Mouse (Mus musculus): ENCODE results near the gene Usp49.
A peak's percentile ranks its signal among the peaks of the same experiment; 100 is the strongest.
"Not testable (repeated sequence)": the region's sequence is repeated elsewhere in the genome, so short reads cannot be mapped to it uniquely, and the experiment has no call there.

Usp49 gene

GRCm38 (mm10) chr17:47630678-47631065 is at the start of gene Usp49:
Gene Usp49 (plus strand): TSS chr17:47630690.
- DNase-seq (ENCODE audit: low read depth, low spot score) = no peak

GRCm38 (mm10) chr17:47580962-47581361 is 49.5 kb upstream of the Usp49 start:
- DNase-seq (ENCODE audit: low read depth, low spot score) = no peak

- DNase-seq (ENCODE audit: low read depth, low spot score) = no peak
Observed at GRCm38 (mm10) chr17:47588517-47588916, 42.0 kb upstream of the Usp49 start.

- DNase-seq (ENCODE audit: low read depth, low spot score) = no peak
Observed at GRCm38 (mm10) chr17:47591073-47591472, 39.4 kb upstream of the Usp49 start.

- peak; percentile 64 for DNase-seq (ENCODE audit: low read depth, low spot score)
Observed at GRCm38 (mm10) chr17:47593215-47593853, 37.2 kb upstream of the Usp49 start.

- DNase-seq (ENCODE audit: low read depth, low spot score) = no peak
Observed at GRCm38 (mm10) chr17:47593854-47594182, 36.7 kb upstream of the Usp49 start.

GRCm38 (mm10) chr17:47594183-47594968 is 36.1 kb upstream of the Usp49 start:
- DNase-seq (ENCODE audit: low read depth, low spot score) = no peak

GRCm38 (mm10) chr17:47594969-47595247 is 35.6 kb upstream of the Usp49 start:
- DNase-seq (ENCODE audit: low read depth, low spot score) = no peak

- DNase-seq (ENCODE audit: low read depth, low spot score) = no peak
Observed at GRCm38 (mm10) chr17:47595248-47596161, 35.0 kb upstream of the Usp49 start.

GRCm38 (mm10) chr17:47596162-47596838 is 34.2 kb upstream of the Usp49 start:
- DNase-seq (ENCODE audit: low read depth, low spot score) = no peak

- DNase-seq (ENCODE audit: low read depth, low spot score) = no peak
Observed at GRCm38 (mm10) chr17:47596839-47597164, 33.7 kb upstream of the Usp49 start.

- no peak for DNase-seq (ENCODE audit: low read depth, low spot score)
Observed at GRCm38 (mm10) chr17:47597261-47597660, 33.2 kb upstream of the Usp49 start.

GRCm38 (mm10) chr17:47597838-47598579 is 32.5 kb upstream of the Usp49 start:
- no peak for DNase-seq (ENCODE audit: low read depth, low spot score)

- not testable (repeated sequence) for DNase-seq (ENCODE audit: low read depth, low spot score)
Observed at GRCm38 (mm10) chr17:47598580-47599304, 31.7 kb upstream of the Usp49 start.

GRCm38 (mm10) chr17:47599511-47600297 is 30.8 kb upstream of the Usp49 start:
- no peak for DNase-seq (ENCODE audit: low read depth, low spot score)

- no peak for DNase-seq (ENCODE audit: low read depth, low spot score)
Observed at GRCm38 (mm10) chr17:47600601-47601388, 29.7 kb upstream of the Usp49 start.

GRCm38 (mm10) chr17:47601389-47601755 is 29.1 kb upstream of the Usp49 start:
- no peak for DNase-seq (ENCODE audit: low read depth, low spot score)

- no peak for DNase-seq (ENCODE audit: low read depth, low spot score)
Observed at GRCm38 (mm10) chr17:47602289-47602688, 28.2 kb upstream of the Usp49 start.

GRCm38 (mm10) chr17:47606220-47606619 is 24.3 kb upstream of the Usp49 start:
- no peak for DNase-seq (ENCODE audit: low read depth, low spot score)
